Mouse (Mus musculus): Measurements from ENCODE around the gene Adgrl3. TPM values are rescaled to one million over a fixed set of nuclear protein-coding genes. Genes with fewer than 3 reads are reported as not detected.

Adgrl3 gene
- total and polyA plus RNA-seq, 3 experiments = not detected

DNA sequence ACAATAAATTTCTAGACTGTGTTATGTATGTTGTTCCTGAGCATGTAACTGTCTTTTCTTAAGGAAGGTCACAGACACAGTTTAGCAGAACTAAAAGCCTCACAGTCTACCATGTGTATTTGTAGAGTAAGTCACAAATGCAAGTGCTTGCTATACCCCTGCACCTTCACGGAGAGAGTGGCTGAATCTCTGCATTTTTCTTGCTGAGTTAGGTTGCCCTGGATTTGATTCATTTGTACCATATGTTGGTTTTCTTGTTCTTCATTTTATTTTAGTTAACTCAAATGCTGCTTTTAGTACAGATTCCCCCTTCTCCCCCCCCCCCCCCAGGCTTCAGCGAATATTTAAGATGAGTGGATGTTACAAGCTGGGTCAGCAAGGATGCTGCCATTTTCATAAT is 68.7 kb downstream of the Adgrl3 start:
- no peaks in the 10 kb centered on the region for H3K36me3 ChIP-seq (ENCODE audit: control insufficient read depth in 1 of 2, insufficient read depth in 2 of 2, low read length in 2 of 2)
- H3K4me3 ChIP-seq (ENCODE audit: control insufficient read depth in 1 of 2, insufficient read depth in 1 of 2, low read depth in 2 of 2, low read length in 2 of 2) = no peak overlapping the region
- no peak for DNase-seq (ENCODE audit: low read depth, low spot score)
- H3K79me2 ChIP-seq (ENCODE audit: control insufficient read depth, insufficient read depth, low read length, poor library complexity) = no peaks in the 10 kb centered on the region
- no peak overlapping the region for H3K27ac ChIP-seq (ENCODE audit: control insufficient read depth, low read depth, low read length)
- H3K27me3 ChIP-seq (ENCODE audit: control insufficient read depth in 1 of 2, insufficient read depth in 2 of 2, low read length in 2 of 2) = no peaks in the 10 kb centered on the region
- TF ChIP-seq TAL1 (IDR thresholded peaks at IDR 0.05; ENCODE audit: low read length) (no peak), MAFK (IDR thresholded peaks at IDR 0.05; ENCODE audit: borderline replicate concordance, low read depth, low read length) (no peak), UBTF (IDR thresholded peaks at IDR 0.05; ENCODE audit: borderline replicate concordance, insufficient read depth, low read depth, low read length) (no peak), KAT2A (conservative IDR thresholded peaks at IDR 0.05; ENCODE audit: low read depth, low read length) (no peak), CHD1 (IDR thresholded peaks at IDR 0.05; ENCODE audit: low read depth, low read length) (no peak), ELF1 (IDR thresholded peaks at IDR 0.05; ENCODE audit: low read depth, low read length) (no peak), TCF12 (IDR thresholded peaks at IDR 0.05; ENCODE audit: low read depth, low read length) (no peak), BHLHE40 (IDR thresholded peaks at IDR 0.05; ENCODE audit: borderline replicate concordance, low read depth, low read length) (no peak), JUND (IDR thresholded peaks at IDR 0.05; ENCODE audit: low read depth, low read length) (no peak), MXI1 (IDR thresholded peaks at IDR 0.05; ENCODE audit: low read depth, low read length) (no peak), SMC3 (IDR thresholded peaks at IDR 0.05; ENCODE audit: low read depth, low read length) (no peak), E2F4 (IDR thresholded peaks at IDR 0.05; ENCODE audit: borderline replicate concordance, low read depth, low read length) (no peak), ETS1 (IDR thresholded peaks at IDR 0.05; ENCODE audit: low read depth, low read length) (no peak), POLR2AphosphoS5 (IDR thresholded peaks at IDR 0.05; ENCODE audit: borderline replicate concordance, low read depth, low read length) (no peak), MYB (IDR thresholded peaks at IDR 0.05; ENCODE audit: low read depth, low read length) (no peak), ZMIZ1 (IDR thresholded peaks at IDR 0.05; ENCODE audit: low read depth, low read length) (no peak), MEF2A (IDR thresholded peaks at IDR 0.05; ENCODE audit: extremely low read depth, insufficient replicate concordance, low read depth, low read length, poor library complexity, severe bottlenecking) (no peak), TBP (IDR thresholded peaks at IDR 0.05; ENCODE audit: low read depth, low read length) (no peak), MYC (IDR thresholded peaks at IDR 0.05; ENCODE audit: low read depth, low read length) (no peak)
- H3K4me1 ChIP-seq (ENCODE audit: control insufficient read depth in 1 of 2, insufficient read depth in 2 of 2, low read length in 2 of 2) = no peaks in the 10 kb centered on the region
- no peaks in the 10 kb centered on the region for H3K9me3 ChIP-seq (replicated peaks; ENCODE audit: insufficient read depth, low read length)
- no peak overlapping the region for H3K9ac ChIP-seq (ENCODE audit: control insufficient read depth, low read depth, low read length, poor library complexity, severe bottlenecking)

DNA sequence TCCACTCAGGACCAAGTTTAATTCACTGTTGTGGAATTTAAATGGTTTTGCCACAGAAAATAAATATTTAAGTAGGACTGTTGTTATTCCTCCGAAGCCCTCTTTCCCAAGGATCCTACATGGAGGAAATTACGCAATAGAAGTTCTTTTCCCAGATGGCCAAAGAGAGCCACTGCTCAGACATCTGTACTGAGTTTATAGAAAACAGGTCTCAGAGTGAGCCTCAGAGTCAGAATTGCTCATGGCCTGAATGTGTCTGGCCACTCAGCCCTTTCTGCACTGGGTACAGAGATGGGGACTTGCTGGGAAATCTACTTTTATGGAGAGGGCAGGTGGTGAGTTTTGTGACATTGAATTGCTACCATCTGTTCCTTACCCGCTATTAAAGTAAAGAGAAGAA is 74.7 kb downstream of the Adgrl3 start:
- H3K4me3 ChIP-seq (ENCODE audit: control insufficient read depth in 1 of 2, insufficient read depth in 1 of 2, low read depth in 2 of 2, low read length in 2 of 2) = no peak overlapping the region
- TF ChIP-seq SIN3A (IDR thresholded peaks at IDR 0.05; ENCODE audit: low read length) (no peak), MAZ (IDR thresholded peaks at IDR 0.05; ENCODE audit: low read depth, low read length) (no peak), MYC (IDR thresholded peaks at IDR 0.05; ENCODE audit: low read depth, low read length) (no peak), POLR2AphosphoS5 (IDR thresholded peaks at IDR 0.05; ENCODE audit: borderline replicate concordance, low read depth, low read length) (no peak), RAD21 (IDR thresholded peaks at IDR 0.05; ENCODE audit: low read depth, low read length) (no peak), KAT2A (conservative IDR thresholded peaks at IDR 0.05; ENCODE audit: low read depth, low read length) (no peak), USF1 (IDR thresholded peaks at IDR 0.05; ENCODE audit: low read depth, low read length) (no peak), ZNF384 (IDR thresholded peaks at IDR 0.05; ENCODE audit: low read depth, low read length) (no peak), MAFK (IDR thresholded peaks at IDR 0.05; ENCODE audit: borderline replicate concordance, low read depth, low read length) (no peak)
- no peaks in the 10 kb centered on the region for H3K4me1 ChIP-seq (ENCODE audit: control insufficient read depth in 1 of 2, insufficient read depth in 2 of 2, low read length in 2 of 2)
- no peaks in the 10 kb centered on the region for H3K27me3 ChIP-seq (ENCODE audit: control insufficient read depth in 1 of 2, insufficient read depth in 2 of 2, low read length in 2 of 2)
- H3K9ac ChIP-seq (ENCODE audit: control insufficient read depth, low read depth, low read length, poor library complexity, severe bottlenecking) = no peak overlapping the region
- DNase-seq (ENCODE audit: low read depth, low spot score) = no peak
- no peaks in the 10 kb centered on the region for H3K79me2 ChIP-seq (ENCODE audit: control insufficient read depth, insufficient read depth, low read length, poor library complexity)
- H3K36me3 ChIP-seq (ENCODE audit: control insufficient read depth in 1 of 2, insufficient read depth in 2 of 2, low read length in 2 of 2) = no peaks in the 10 kb centered on the region
- H3K9me3 ChIP-seq (replicated peaks; ENCODE audit: insufficient read depth, low read length) = no peaks in the 10 kb centered on the region
- H3K27ac ChIP-seq (ENCODE audit: control insufficient read depth, low read depth, low read length) = no peak overlapping the region
